Mouse (Mus musculus): ENCODE results near the gene Hoxb3. TPM values are rescaled to one million over a fixed set of nuclear protein-coding genes. Genes with fewer than 3 reads are reported as not detected.
A peak's percentile ranks its signal among the peaks of the same experiment; 100 is the strongest.

Hoxb3 gene
- total RNA-seq, 2 experiments from 2014 or later: not detected

- DNase-seq (ENCODE audit: low spot score in 2 of 2): no peak
- intact Hi-C loops (cut with DNase I): loop anchor here (10.0 kb wide), 1 partner anchor 728 kb away; the partner anchor contains the start of gene Sp6
These were observed 36.3 kb upstream of the Hoxb3 start for GRCm38 (mm10) chr11:96286739-96287385.

GRCm38 (mm10) chr11:96287411-96287810 is 35.7 kb upstream of the Hoxb3 start:
- DNase-seq (ENCODE audit: low spot score in 2 of 2): no peak
- intact Hi-C loops (cut with DNase I): loop anchor here (10.0 kb wide), 1 partner anchor 727 kb away; the partner anchor contains the start of gene Sp6

GRCm38 (mm10) chr11:96288455-96289221 is 34.5 kb upstream of the Hoxb3 start:
- no peak for DNase-seq (ENCODE audit: low spot score in 2 of 2)
- intact Hi-C loops (cut with DNase I): loop anchor here (10.0 kb wide), 1 partner anchor 726 kb away; the partner anchor contains the start of gene Sp6

- DNase-seq (ENCODE audit: low spot score in 2 of 2): no peak
- intact Hi-C loops (cut with DNase I): loop anchor here (10.0 kb wide), 1 partner anchor 726 kb away; the partner anchor contains the start of gene Sp6
These were observed 33.8 kb upstream of the Hoxb3 start for GRCm38 (mm10) chr11:96289293-96289692.

- no peak for DNase-seq (ENCODE audit: low spot score in 2 of 2)
- intact Hi-C loops (cut with DNase I): loop anchor here (10.0 kb wide), 1 partner anchor 725 kb away; the partner anchor contains the start of gene Sp6
These were observed 33.3 kb upstream of the Hoxb3 start for GRCm38 (mm10) chr11:96289837-96290236.

- DNase-seq (ENCODE audit: low spot score in 2 of 2): no peak
- intact Hi-C loops (cut with DNase I): no loop called here
These were observed 32.3 kb upstream of the Hoxb3 start for GRCm38 (mm10) chr11:96290705-96291355.

GRCm38 (mm10) chr11:96291681-96292564 is 31.2 kb upstream of the Hoxb3 start, which contains the start of gene Hoxb6:
Gene Hoxb6 (plus strand): TSS chr11:96292476.
- intact Hi-C loops (cut with DNase I): no loop called here
- DNase-seq (ENCODE audit: low spot score in 2 of 2): no peak

- no peak for DNase-seq (ENCODE audit: low spot score in 2 of 2)
- intact Hi-C loops (cut with DNase I): no loop called here
These were observed 30.4 kb upstream of the Hoxb3 start for GRCm38 (mm10) chr11:96292565-96293301.

- DNase-seq (ENCODE audit: low spot score in 2 of 2): no peak
- intact Hi-C loops (cut with DNase I): no loop called here
These were observed 29.7 kb upstream of the Hoxb3 start for GRCm38 (mm10) chr11:96293302-96293921.

- intact Hi-C loops (cut with DNase I): loop anchor here (2.0 kb wide), 1 partner anchor 446 kb away; no protein-coding TSS in a partner anchor
- DNase-seq (ENCODE audit: low spot score in 2 of 2): peak; percentile 26 to 56
These were observed 28.7 kb upstream of the Hoxb3 start for GRCm38 (mm10) chr11:96294245-96295091.

GRCm38 (mm10) chr11:96295092-96295835 is 27.9 kb upstream of the Hoxb3 start:
- DNase-seq (ENCODE audit: low spot score in 2 of 2): no peak
- intact Hi-C loops (cut with DNase I): loop anchor here (2.0 kb wide), 1 partner anchor 446 kb away; no protein-coding TSS in a partner anchor

GRCm38 (mm10) chr11:96296997-96297396 is 26.1 kb upstream of the Hoxb3 start:
- DNase-seq (ENCODE audit: low spot score in 2 of 2): no peak
- intact Hi-C loops (cut with DNase I): no loop called here

GRCm38 (mm10) chr11:96297428-96297827 is 25.7 kb upstream of the Hoxb3 start:
- intact Hi-C loops (cut with DNase I): no loop called here
- DNase-seq (ENCODE audit: low spot score in 2 of 2): no peak

- no peak for DNase-seq (ENCODE audit: low spot score in 2 of 2)
- intact Hi-C loops (cut with DNase I): no loop called here
These were observed 25.0 kb upstream of the Hoxb3 start for GRCm38 (mm10) chr11:96297968-96298635.

GRCm38 (mm10) chr11:96298895-96299667 is 24.0 kb upstream of the Hoxb3 start:
- no peak for DNase-seq (ENCODE audit: low spot score in 2 of 2)
- intact Hi-C loops (cut with DNase I): no loop called here
